Mouse (Mus musculus) midbrain, embryonic 13.5 days (tissue): ENCODE data around the gene S100z. TPM values are rescaled to one million over a fixed set of nuclear protein-coding genes. Genes with fewer than 3 reads are reported as not detected.

Experiments
- ATAC-seq: fragments of 200-750 bp; cut with Nextera tagmentation; 2 replicates; pipeline ENCODE4 v1.8.0; 2017; ENCODE audit warnings: mild to moderate bottlenecking, moderate TSS enrichment, moderate library complexity
- H3K27ac ChIP-seq: fragments of 300-500 bp; sonication (generic); 2 replicates; pipeline ENCODE4 v1.5.1; 2015; ENCODE audit warnings: inconsistent platforms, mild to moderate bottlenecking, moderate library complexity
- H3K27me3 ChIP-seq: fragments of 300-500 bp; sonication (generic); 2 replicates; pipeline ENCODE4 v1.6.1; 2015; ENCODE audit warnings: mild to moderate bottlenecking, inconsistent platforms
- H3K36me3 ChIP-seq: fragments of 300-500 bp; sonication (generic); 2 replicates; pipeline ENCODE4 v1.6.1; 2015; ENCODE audit warnings: mild to moderate bottlenecking, inconsistent platforms
- H3K4me1 ChIP-seq: fragments of 300-500 bp; sonication (generic); replicated peaks from 2 replicates; pipeline ENCODE4 v1.6.1; 2015; ENCODE audit warnings: inconsistent platforms
- H3K4me2 ChIP-seq: fragments of 300-500 bp; sonication (generic); replicated peaks from 2 replicates; pipeline ENCODE4 v1.6.1; 2015; ENCODE audit warnings: moderate library complexity, mild to moderate bottlenecking, inconsistent platforms
- H3K4me3 ChIP-seq: fragments of 300-500 bp; sonication (generic); replicated peaks from 2 replicates; pipeline ENCODE4 v1.5.1; 2015; ENCODE audit warnings: mild to moderate bottlenecking, inconsistent platforms
- H3K9ac ChIP-seq: fragments of 300-500 bp; sonication (generic); replicated peaks from 2 replicates; pipeline ENCODE4 v1.6.1; 2015; ENCODE audit warnings: mild to moderate bottlenecking, inconsistent platforms
- H3K9me3 ChIP-seq: fragments of 300-500 bp; sonication (generic); 2 replicates; pipeline ENCODE4 v1.6.1; 2016; ENCODE audit warnings: mild to moderate bottlenecking, inconsistent platforms
- WGBS: fragments of 180-500 bp; shearing (Covaris S2); methylation state at CpG from one replicate; pipeline ENCODE4 v1.1.7; 2015; 5-methylcytosine and 5-hydroxymethylcytosine counted together
- polyA plus RNA-seq: library from polyadenylated mRNA; unstranded; fragments of >200 nt; fragmentation: Nextera tagmentation; extraction: Ambion mirVana; gene quantifications from 2 replicates; pipeline ENCODE4 v1.2.1, GENCODE M21; 2015

The S100z gene
- polyA plus RNA-seq, result not detected in 2 replicates

DNA sequence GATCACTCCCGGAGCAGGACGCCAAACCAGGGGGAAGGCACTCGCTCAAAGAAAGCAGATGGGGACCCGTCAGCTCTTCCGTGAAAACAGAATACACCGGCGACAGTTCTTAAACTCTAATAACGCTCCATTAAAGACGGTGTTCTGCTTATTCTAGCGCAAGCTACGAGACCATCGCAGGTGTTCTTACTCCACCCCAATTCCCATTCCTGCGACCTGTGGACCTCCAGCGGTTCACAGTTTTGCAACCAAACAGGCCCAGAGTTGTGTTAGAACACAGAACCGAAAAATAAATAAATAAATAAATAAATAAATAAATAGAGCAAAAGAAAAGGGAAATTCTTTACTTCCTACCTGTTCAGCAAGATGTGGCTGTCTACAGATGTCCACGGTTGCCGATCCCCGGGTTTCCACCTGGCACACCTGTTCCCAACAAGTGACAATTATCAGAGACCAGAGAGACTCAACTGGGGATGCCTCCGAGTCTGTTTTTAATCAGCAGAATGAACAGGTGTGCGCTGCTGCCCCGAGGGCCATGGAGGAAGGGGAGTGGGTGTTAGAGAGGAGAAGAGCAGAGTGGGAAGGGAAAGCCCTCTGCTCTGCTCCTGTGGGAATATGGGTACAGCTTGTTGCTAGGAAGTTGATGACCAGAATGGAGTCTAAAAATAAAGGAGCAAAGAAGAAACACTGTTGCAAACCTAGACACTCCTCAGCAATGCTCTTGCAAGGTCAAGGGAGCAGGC lies at the start of gene S100z:
Gene S100z, minus strand, starts transcription at position 51 of the 743 bp plus-strand sequence.
- no peak within 1 kb of the TSS for H3K9ac ChIP-seq
- no peak within 1 kb of the TSS for H3K4me2 ChIP-seq
- no peak within 1 kb of the TSS for H3K27ac ChIP-seq
- 89% methylated on average over 21 of the region's 21 CpGs for WGBS
- no peak within 1 kb of the TSS for H3K4me3 ChIP-seq
- H3K36me3 ChIP-seq, result no peaks in the 10 kb centered on the region
- H3K4me1 ChIP-seq, result no peaks in the 10 kb centered on the region
- no peaks in the 10 kb centered on the region for H3K9me3 ChIP-seq
- H3K27me3 ChIP-seq, result no peaks in the 10 kb centered on the region
- ATAC-seq, result no peak

GRCm38 (mm10) chr13:95524674-95525491 lies 46.4 kb upstream of the S100z start, which contains the start of gene F2rl1:
TSS of gene F2rl1 (minus strand) at chr13:95525227.
- Histone ChIP-seq H3K9ac (peak within 1 kb of the TSS; percentile 44), H3K27ac (no peak within 1 kb of the TSS), H3K4me1 (peaks cover 14% of the 10 kb centered on the region), H3K4me2 (peak within 1 kb of the TSS; percentile 70), H3K4me3 (peak within 1 kb of the TSS; percentile 43), H3K9me3 (no peaks in the 10 kb centered on the region), H3K27me3 (peaks cover 53% of the 10 kb centered on the region), H3K36me3 (no peaks in the 10 kb centered on the region)
- peak; percentile 81 for ATAC-seq
- under 1% methylated on average over 54 of the region's 54 CpGs for WGBS

DNA sequence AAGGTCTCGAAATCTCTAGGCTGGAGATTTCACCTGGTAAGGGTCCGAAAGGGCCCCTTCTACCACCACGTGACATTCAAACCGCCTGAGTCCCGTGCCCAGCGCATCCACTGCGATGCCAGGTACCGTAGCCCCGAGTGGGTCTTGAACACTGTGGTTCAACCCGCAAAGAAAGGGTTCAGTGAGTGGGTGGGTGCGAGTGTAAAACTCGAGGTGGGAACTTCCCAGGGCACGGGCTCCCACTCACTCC lies 45.8 kb upstream of the S100z start:
- Histone ChIP-seq H3K9ac (peak overlapping the region; percentile 44), H3K4me3 (peak overlapping the region; percentile 43), H3K9me3 (no peaks in the 10 kb centered on the region), H3K4me1 (peaks cover 14% of the 10 kb centered on the region), H3K27ac (no peak overlapping the region), H3K4me2 (peak overlapping the region; percentile 70), H3K36me3 (no peaks in the 10 kb centered on the region), H3K27me3 (peaks cover 53% of the 10 kb centered on the region)
- WGBS, result under 1% methylated on average over 13 of the region's 13 CpGs
- no peak; the same call in 1 of the 2 replicates for ATAC-seq

- Histone ChIP-seq H3K9ac (peak overlapping the region; percentile 44), H3K4me3 (peak overlapping the region; percentile 43), H3K4me1 (peaks cover 14% of the 10 kb centered on the region), H3K27ac (no peak overlapping the region), H3K27me3 (peaks cover 53% of the 10 kb centered on the region), H3K36me3 (no peaks in the 10 kb centered on the region), H3K9me3 (no peaks in the 10 kb centered on the region), H3K4me2 (peak overlapping the region; percentile 70)
- ATAC-seq, result peak; percentile 46
- 3% methylated on average over 29 of the region's 29 CpGs for WGBS
These were observed 45.3 kb upstream of the S100z start for GRCm38 (mm10) chr13:95523659-95524423.

DNA sequence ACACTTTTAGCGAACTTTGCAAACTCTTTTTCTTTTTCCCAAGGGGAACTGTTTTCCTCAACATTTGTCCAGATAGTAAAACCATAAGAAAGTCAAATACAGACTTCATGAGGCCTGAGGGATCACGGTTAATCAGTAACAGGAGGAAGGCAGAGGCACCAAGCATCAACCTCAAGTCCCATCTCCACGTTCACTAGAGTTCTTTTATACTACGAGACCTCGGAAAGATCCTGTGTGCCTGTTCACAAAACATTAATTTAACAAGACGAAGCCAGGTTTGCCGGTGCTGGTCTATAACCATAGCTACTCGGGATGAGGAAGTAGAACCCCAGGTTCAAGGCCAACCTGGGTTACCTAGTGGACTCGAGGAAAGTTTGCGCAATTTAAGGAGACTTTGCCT lies 43.7 kb upstream of the S100z start:
- WGBS, result 93% methylated on average over 10 of the region's 10 CpGs
- H3K27ac ChIP-seq, result no peak overlapping the region
- peaks cover 14% of the 10 kb centered on the region for H3K4me1 ChIP-seq
- H3K4me2 ChIP-seq, result no peak overlapping the region
- no peaks in the 10 kb centered on the region for H3K36me3 ChIP-seq
- ATAC-seq, result no peak
- H3K9me3 ChIP-seq, result no peaks in the 10 kb centered on the region
- H3K27me3 ChIP-seq, result peaks cover 44% of the 10 kb centered on the region
- H3K4me3 ChIP-seq, result no peak overlapping the region
- no peak overlapping the region for H3K9ac ChIP-seq

DNA sequence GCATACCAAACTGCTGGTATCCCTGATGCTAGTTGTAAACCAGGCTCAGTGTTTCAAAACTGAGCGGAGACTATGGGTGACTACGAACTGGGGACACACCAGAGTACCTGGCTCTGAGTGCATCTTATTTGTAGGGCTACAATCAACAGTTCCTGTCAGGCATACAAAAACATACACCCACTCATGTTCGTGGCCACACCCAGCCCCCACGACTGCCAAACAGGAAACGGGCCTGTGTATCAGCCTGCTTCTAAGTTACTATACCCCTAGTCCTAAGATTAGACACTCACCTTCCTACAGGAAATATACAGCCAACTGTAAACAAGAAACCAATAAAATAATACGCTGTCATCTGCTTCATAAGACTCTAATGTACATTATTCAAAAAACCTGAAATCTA lies 42.5 kb upstream of the S100z start:
- no peaks in the 10 kb centered on the region for H3K36me3 ChIP-seq
- H3K4me3 ChIP-seq, result no peak overlapping the region
- H3K4me1 ChIP-seq, result peaks cover 14% of the 10 kb centered on the region
- H3K9me3 ChIP-seq, result no peaks in the 10 kb centered on the region
- H3K27me3 ChIP-seq, result peaks cover 32% of the 10 kb centered on the region
- H3K9ac ChIP-seq, result no peak overlapping the region
- H3K4me2 ChIP-seq, result no peak overlapping the region
- no peak for ATAC-seq
- no peak overlapping the region for H3K27ac ChIP-seq
- 92% methylated on average over 6 of the region's 6 CpGs for WGBS

- no peaks in the 10 kb centered on the region for H3K4me1 ChIP-seq
- H3K4me3 ChIP-seq, result no peak overlapping the region
- H3K9ac ChIP-seq, result no peak overlapping the region
- no peak overlapping the region for H3K4me2 ChIP-seq
- no peaks in the 10 kb centered on the region for H3K27me3 ChIP-seq
- H3K9me3 ChIP-seq, result no peaks in the 10 kb centered on the region
- no peak overlapping the region for H3K27ac ChIP-seq
- no peaks in the 10 kb centered on the region for H3K36me3 ChIP-seq
- no peak for ATAC-seq
- 84% methylated on average over 4 of the region's 4 CpGs for WGBS
These were observed 36.2 kb upstream of the S100z start for GRCm38 (mm10) chr13:95514756-95515155.

GRCm38 (mm10) chr13:95510054-95510453 lies 31.5 kb upstream of the S100z start:
- H3K4me3 ChIP-seq, result no peak overlapping the region
- H3K4me2 ChIP-seq, result no peak overlapping the region
- no peaks in the 10 kb centered on the region for H3K4me1 ChIP-seq
- H3K9me3 ChIP-seq, result no peaks in the 10 kb centered on the region
- H3K9ac ChIP-seq, result no peak overlapping the region
- ATAC-seq, result no peak
- H3K36me3 ChIP-seq, result no peaks in the 10 kb centered on the region
- WGBS, result 94% methylated on average over 5 of the region's 5 CpGs
- H3K27me3 ChIP-seq, result no peaks in the 10 kb centered on the region
- no peak overlapping the region for H3K27ac ChIP-seq

DNA sequence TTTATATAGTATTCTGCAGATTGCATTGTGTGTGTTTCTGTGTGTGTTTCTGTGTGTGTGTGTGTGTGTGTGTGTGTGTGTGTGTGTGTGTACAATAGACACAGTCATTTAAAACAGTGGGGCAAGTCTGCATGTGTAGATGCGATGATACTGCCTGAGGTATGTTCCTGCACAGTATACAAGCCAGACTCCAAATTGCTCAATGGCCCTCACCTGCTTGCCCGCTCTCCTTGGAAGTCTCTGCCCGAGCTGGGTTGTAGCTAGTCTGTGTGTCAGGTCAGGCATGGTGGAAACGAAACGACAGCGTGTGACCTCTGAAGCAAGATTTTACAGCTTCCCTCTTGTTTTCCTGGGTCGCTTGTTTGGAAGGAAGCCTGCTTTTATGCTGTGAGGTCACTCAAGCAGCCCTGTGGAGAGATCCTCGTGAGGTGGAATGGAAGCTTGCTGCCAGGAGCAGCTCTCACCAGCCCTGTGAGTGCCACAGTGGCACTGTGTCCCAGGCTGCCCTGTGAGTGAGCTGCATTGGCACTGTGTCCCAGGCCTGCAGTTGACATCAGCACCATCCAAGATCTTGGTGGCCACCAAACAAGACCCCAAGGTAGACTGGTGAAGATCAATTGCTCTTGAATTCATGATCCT lies 24.9 kb upstream of the S100z start:
- Histone ChIP-seq H3K4me3 (no peak overlapping the region), H3K27ac (no peak overlapping the region), H3K27me3 (no peaks in the 10 kb centered on the region), H3K36me3 (no peaks in the 10 kb centered on the region), H3K4me2 (no peak overlapping the region), H3K4me1 (0 out of 2 replicates have a peak, but pooled peaks cover under 1% of the 10 kb centered on the region), H3K9me3 (no peaks in the 10 kb centered on the region), H3K9ac (no peak overlapping the region)
- ATAC-seq, result no peak
- WGBS, result 86% methylated on average over 8 of the region's 8 CpGs

DNA sequence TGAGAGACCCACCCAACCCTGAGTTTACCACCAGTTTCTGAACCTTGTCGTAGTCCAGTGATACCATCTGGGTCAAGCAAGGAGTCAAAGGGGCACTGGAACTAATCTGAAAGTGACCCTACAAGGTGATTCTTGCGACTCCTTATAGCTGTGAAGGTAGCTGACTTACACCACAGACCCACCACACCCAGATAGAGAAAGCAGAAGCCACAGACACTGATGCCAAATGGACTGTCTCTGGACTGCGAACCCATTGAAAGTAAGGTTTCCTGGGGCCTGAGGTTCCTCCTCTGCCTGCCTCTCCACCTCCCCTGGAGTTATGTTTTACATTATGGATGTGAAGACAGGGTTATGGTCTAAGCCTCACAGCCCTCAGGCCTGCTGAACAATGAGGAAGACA lies 18.1 kb upstream of the S100z start:
- H3K4me1 ChIP-seq, result peaks cover 11% of the 10 kb centered on the region; the same call in 1 of the 2 replicates
- WGBS, result 94% methylated on average over 3 of the region's 3 CpGs
- no peak overlapping the region for H3K4me2 ChIP-seq
- no peak overlapping the region for H3K9ac ChIP-seq
- ATAC-seq, result no peak
- no peaks in the 10 kb centered on the region for H3K9me3 ChIP-seq
- H3K27me3 ChIP-seq, result no peaks in the 10 kb centered on the region
- no peaks in the 10 kb centered on the region for H3K36me3 ChIP-seq
- no peak overlapping the region for H3K4me3 ChIP-seq
- no peak overlapping the region for H3K27ac ChIP-seq

- no peaks in the 10 kb centered on the region for H3K27me3 ChIP-seq
- no peak overlapping the region for H3K27ac ChIP-seq
- H3K9ac ChIP-seq, result no peak overlapping the region
- 82% methylated on average over 8 of the region's 8 CpGs for WGBS
- H3K36me3 ChIP-seq, result no peaks in the 10 kb centered on the region
- H3K9me3 ChIP-seq, result no peaks in the 10 kb centered on the region
- H3K4me1 ChIP-seq, result peaks cover 11% of the 10 kb centered on the region; the same call in 1 of the 2 replicates
- no peak for ATAC-seq
- no peak overlapping the region for H3K4me2 ChIP-seq
- H3K4me3 ChIP-seq, result no peak overlapping the region
These were observed 16.3 kb upstream of the S100z start for GRCm38 (mm10) chr13:95494812-95495211.
